Mouse (Mus musculus) limb, embryonic 10.5 days (tissue): ENCODE measurements around the gene Il17f. TPM values are rescaled to one million over a fixed set of nuclear protein-coding genes. Genes with fewer than 3 reads are reported as not detected.
"Not testable (repeated sequence)": the region's sequence is repeated elsewhere in the genome, so short reads cannot be mapped to it uniquely, and the experiment has no call there.

ENCODE experiments used
- DNase-seq: peaks from one replicate; pipeline ENCODE4 v3.0.0-alpha.2; 2017; ENCODE audit warnings: low spot score
- H3K27ac ChIP-seq: fragments of 300-500 bp; sonication (generic); 2 replicates; pipeline ENCODE4 v1.5.1; 2016; ENCODE audit warnings: mild to moderate bottlenecking
- H3K27me3 ChIP-seq: fragments of 300-500 bp; sonication (generic); 2 replicates; pipeline ENCODE4 v1.6.1; 2016; ENCODE audit warnings: low read depth, mild to moderate bottlenecking; ENCODE audit not compliant: poor library complexity, severe bottlenecking
- H3K36me3 ChIP-seq: fragments of 300-500 bp; sonication (generic); 2 replicates; pipeline ENCODE4 v1.6.1; 2016; ENCODE audit warnings: mild to moderate bottlenecking, moderate library complexity
- H3K4me1 ChIP-seq: fragments of 300-500 bp; sonication (generic); 2 replicates; pipeline ENCODE4 v1.6.1; 2016
- H3K4me3 ChIP-seq: fragments of 300-500 bp; sonication (generic); 2 replicates; pipeline ENCODE4 v1.5.1; 2016; ENCODE audit warnings: mild to moderate bottlenecking, moderate library complexity
- H3K9me3 ChIP-seq: fragments of 300-500 bp; sonication (generic); replicated peaks from 2 replicates; pipeline ENCODE4 v1.6.1; 2016; ENCODE audit warnings: mild to moderate bottlenecking
- WGBS: fragments of 180-500 bp; shearing (Covaris S2); methylation state at CpG from one replicate; pipeline ENCODE4 v1.1.7; 2016; 5-methylcytosine and 5-hydroxymethylcytosine counted together
- polyA plus RNA-seq: library from polyadenylated mRNA; unstranded; fragments of >200 nt; fragmentation: Nextera tagmentation; extraction: Ambion mirVana; gene quantifications from 2 replicates; pipeline ENCODE4 v1.2.1, GENCODE M21; 2016

The Il17f gene
- polyA plus RNA-seq, 1 experiment from 2014 or later = not detected

DNA sequence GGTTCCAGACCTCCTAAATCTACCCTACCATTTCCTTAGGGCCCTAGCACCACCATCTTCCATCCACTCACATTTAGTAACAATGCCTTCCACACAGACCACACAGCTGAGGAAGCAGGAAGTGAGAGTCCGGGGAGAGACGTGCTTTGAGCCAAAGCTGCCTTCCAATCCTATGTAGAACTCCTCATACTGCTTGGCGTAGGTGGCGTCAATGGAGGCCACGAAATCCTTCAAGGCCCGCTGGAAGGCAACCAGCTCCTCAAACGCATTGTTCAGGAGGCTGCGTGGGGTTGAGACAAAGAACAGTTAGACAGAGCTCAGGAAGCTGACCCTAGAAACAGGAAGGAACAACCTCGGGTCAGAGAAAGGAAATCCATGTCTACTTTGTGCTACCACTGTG lies 26.8 kb upstream of the Il17f start:
- no peaks in the 10 kb centered on the region for H3K9me3 ChIP-seq
- no peaks in the 10 kb centered on the region for H3K27me3 ChIP-seq
- H3K4me1 ChIP-seq = peaks cover 8% of the 10 kb centered on the region; the same call in 1 of the 2 replicates
- no peak overlapping the region for H3K4me3 ChIP-seq
- WGBS = 87% methylated on average over 9 of the region's 9 CpGs
- peaks cover 62% of the 10 kb centered on the region for H3K36me3 ChIP-seq
- no peak overlapping the region for H3K27ac ChIP-seq
- no peak for DNase-seq

DNA sequence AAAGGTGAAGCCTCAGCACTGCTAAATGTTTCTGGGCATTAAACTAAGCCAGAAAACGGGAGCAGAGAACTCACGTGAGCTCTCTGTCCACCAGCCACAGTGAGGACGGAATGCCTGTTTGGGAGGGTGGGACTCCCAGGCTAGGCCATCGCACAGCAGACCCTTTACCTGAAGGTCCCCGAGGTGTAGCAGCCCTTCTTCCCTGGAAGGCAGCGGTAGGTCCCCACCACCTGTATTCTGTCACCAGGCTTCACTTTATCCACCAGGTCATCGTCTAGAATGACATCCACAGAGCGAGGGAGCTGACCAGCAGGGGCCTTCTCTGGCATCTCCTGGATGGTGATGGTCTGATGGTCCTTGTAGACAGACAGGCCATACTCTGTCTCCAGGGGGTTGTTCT lies 24.1 kb upstream of the Il17f start:
- peaks cover 8% of the 10 kb centered on the region; the same call in 1 of the 2 replicates for H3K4me1 ChIP-seq
- no peak overlapping the region for H3K27ac ChIP-seq
- no peak for DNase-seq
- H3K27me3 ChIP-seq = no peaks in the 10 kb centered on the region
- no peaks in the 10 kb centered on the region for H3K9me3 ChIP-seq
- peaks cover 89% of the 10 kb centered on the region for H3K36me3 ChIP-seq
- 92% methylated on average over 8 of the region's 8 CpGs for WGBS
- no peak overlapping the region for H3K4me3 ChIP-seq

DNA sequence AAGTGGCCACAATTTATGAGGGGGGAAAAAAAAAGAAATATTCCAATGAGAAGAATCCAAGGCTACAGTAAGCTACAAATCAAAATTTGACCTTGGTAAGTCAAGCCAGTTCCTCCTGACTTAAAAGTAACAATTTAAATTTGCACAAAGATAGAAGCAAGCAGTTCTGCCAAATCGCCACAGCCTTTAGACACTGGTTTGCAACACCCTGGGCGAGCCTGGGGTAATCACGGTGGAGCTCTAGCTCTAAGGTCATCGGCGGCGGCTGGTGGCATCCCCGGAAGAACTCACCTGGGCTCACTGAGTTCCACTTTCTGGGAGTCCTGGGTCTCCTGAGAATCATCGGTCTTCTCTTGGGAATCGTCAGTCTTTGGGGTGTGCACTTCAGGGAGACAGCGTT lies 14.1 kb upstream of the Il17f start:
- no peak for DNase-seq
- WGBS = 94% methylated on average over 10 of the region's 10 CpGs
- Histone ChIP-seq H3K9me3 (no peaks in the 10 kb centered on the region), H3K36me3 (peaks cover 100% of the 10 kb centered on the region), H3K27ac (no peak overlapping the region), H3K4me3 (no peak overlapping the region), H3K27me3 (no peaks in the 10 kb centered on the region), H3K4me1 (no peaks in the 10 kb centered on the region)

DNA sequence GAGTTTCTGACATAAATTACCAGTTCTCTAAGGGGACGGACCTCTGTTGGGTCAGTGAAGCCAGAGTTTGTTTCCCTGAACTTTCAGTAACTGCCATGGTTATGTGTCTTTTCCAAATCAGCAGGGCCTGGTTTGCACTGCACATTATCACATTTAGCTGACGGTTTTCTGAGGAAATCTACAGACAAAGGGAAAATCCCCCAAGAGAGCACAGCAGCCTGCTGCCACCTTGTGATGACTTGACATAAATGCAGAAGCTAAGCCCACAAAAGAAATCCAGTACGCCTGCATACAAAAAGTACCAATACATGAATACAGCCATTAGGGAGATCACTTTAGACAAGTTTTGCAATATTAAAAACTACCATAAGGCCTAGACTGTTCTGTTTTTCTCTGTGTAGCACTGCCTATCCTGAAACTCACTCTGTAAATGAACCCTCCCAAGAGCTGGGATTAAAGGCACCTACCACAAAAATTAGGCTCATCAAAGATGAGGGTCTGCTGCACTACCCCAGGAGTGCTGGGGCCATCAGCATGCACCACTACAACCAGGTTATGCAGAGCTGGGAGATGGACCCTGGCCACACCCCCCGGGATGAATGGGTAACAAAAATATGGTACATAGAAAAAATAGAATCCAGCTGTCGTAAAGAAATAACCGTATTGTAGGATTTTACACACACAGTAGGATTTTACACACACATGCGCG lies 11.4 kb upstream of the Il17f start:
- WGBS = 93% methylated on average over 8 of the region's 8 CpGs
- DNase-seq = no peak
- Histone ChIP-seq H3K27ac (no peak overlapping the region), H3K4me1 (no peaks in the 10 kb centered on the region), H3K36me3 (peaks cover 90% of the 10 kb centered on the region), H3K4me3 (no peak overlapping the region), H3K27me3 (no peaks in the 10 kb centered on the region), H3K9me3 (no peaks in the 10 kb centered on the region)

DNA sequence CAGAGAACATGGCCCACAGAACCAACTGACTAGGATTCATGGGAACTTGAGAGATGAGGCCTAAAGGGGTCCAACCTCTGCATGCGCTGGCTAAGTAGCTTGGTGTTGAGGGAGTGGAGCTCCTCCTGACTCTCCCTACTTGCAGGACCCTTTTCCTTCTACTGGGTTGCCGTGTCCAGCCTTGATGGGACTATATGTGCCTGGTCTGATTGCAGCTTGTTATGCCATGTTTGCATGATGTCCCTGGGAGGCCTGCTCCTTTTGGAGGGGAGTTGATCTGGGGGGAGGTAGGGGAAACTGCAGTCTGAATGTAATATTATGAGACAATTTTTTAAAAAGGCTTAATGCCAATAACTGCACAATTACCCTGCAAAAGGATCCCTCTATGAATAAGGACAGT lies 10.9 kb upstream of the Il17f start:
- H3K4me1 ChIP-seq = no peaks in the 10 kb centered on the region
- 89% methylated on average over 2 of the region's 2 CpGs for WGBS
- H3K4me3 ChIP-seq = no peak overlapping the region
- no peak overlapping the region for H3K27ac ChIP-seq
- H3K27me3 ChIP-seq = no peaks in the 10 kb centered on the region
- no peak for DNase-seq
- H3K9me3 ChIP-seq = no peaks in the 10 kb centered on the region
- peaks cover 85% of the 10 kb centered on the region for H3K36me3 ChIP-seq

DNA sequence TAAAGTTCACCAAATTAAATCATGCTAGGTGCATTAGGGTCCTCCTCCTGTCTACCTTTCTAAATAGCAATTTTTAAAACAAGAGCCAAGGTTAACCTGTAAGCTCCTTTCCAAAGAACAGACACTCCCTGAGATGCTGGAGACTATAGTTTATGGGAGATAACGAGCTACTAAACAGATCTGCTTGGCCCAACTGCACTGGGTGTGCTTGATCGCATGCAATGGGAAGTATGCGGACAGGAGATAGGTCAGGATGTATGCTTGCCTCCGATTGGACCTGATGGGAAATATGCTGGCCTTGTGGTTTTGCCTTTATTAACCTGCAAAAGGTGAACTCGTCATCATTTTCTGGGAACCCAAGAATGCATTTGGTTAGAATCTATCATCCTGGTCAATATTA lies 4.8 kb upstream of the Il17f start:
- 92% methylated on average over 5 of the region's 5 CpGs for WGBS
- Histone ChIP-seq H3K27ac (no peak overlapping the region), H3K27me3 (no peaks in the 10 kb centered on the region), H3K36me3 (peaks cover 24% of the 10 kb centered on the region), H3K4me1 (peaks cover 7% of the 10 kb centered on the region; the same call in 1 of the 2 replicates), H3K9me3 (no peaks in the 10 kb centered on the region), H3K4me3 (no peak overlapping the region)
- no peak for DNase-seq

DNA sequence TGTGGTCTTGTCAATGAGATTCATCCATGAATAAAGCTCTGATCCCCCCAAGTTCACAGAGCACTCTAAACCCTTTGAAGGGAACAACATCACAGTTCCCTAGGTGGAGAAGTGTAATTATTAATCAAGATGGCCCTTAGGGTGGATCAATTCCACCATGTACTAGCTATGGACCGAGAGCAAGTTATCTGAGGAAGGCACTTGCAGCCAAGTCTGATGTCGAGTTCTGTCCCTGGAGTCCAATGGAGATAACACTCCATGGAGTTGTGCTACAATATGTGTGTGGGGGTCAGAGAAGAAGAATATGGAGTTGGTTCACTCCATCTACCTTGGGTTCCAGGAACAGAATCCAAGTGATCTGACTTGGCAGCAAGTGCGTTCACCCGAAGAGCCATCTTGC lies 4.3 kb upstream of the Il17f start:
- Histone ChIP-seq H3K4me3 (no peak overlapping the region), H3K9me3 (no peaks in the 10 kb centered on the region), H3K27me3 (no peaks in the 10 kb centered on the region), H3K4me1 (peaks cover 7% of the 10 kb centered on the region; the same call in 1 of the 2 replicates), H3K27ac (no peak overlapping the region), H3K36me3 (peaks cover 19% of the 10 kb centered on the region)
- DNase-seq = no peak
- 96% methylated on average over 4 of the region's 4 CpGs for WGBS

DNA sequence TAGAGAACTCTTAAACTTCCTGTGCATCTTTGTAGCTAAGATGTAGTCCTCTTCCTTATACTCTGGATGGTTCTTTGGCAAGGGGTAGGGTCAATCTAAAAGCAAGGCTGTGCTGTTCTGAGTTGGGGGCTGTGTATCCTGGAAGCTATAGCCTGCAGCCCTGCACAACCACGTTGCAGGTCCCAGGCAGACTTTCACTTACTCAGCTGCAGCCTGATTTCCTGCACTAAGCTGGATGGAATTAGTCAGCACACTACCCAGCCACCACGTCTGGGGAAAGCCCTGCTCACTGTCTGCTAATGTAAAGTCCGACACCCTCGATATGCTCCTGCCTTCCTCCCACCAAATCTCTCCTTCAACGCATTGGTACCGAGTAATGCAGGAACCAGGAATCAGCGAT lies 997 bp upstream of the Il17f start:
- Histone ChIP-seq H3K36me3 (no peaks in the 10 kb centered on the region), H3K27ac (no peak overlapping the region), H3K4me3 (no peak overlapping the region), H3K9me3 (no peaks in the 10 kb centered on the region), H3K4me1 (peaks cover 7% of the 10 kb centered on the region; the same call in 1 of the 2 replicates), H3K27me3 (no peaks in the 10 kb centered on the region)
- 75% methylated on average over 7 of the region's 7 CpGs for WGBS
- no peak for DNase-seq

DNA sequence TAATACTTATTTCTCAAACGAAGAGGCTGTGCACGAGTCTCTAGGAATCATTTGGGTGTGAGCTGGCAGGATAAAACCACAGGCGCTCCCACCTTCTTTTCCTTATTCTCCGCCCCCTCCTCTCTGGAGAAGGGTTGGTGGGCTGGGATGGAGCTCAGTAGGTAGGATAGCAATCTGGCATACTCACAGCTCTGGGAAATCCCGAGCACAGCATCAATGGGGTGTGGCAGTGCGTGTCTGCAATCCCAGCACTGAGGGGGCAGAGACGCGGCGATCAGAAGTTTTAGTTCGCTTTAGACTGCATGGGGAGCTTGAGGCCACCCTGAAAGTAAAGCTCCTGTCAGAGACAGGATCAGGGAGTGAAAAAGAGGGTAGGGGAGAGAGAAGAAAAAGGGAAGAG lies 2.0 kb downstream of the Il17f start:
- Histone ChIP-seq H3K9me3 (no peaks in the 10 kb centered on the region), H3K27me3 (no peaks in the 10 kb centered on the region), H3K36me3 (no peaks in the 10 kb centered on the region), H3K27ac (no peak overlapping the region), H3K4me3 (no peak overlapping the region), H3K4me1 (peaks cover 7% of the 10 kb centered on the region; the same call in 1 of the 2 replicates)
- DNase-seq = no peak
- WGBS = 43% methylated on average over 10 of the region's 10 CpGs

DNA sequence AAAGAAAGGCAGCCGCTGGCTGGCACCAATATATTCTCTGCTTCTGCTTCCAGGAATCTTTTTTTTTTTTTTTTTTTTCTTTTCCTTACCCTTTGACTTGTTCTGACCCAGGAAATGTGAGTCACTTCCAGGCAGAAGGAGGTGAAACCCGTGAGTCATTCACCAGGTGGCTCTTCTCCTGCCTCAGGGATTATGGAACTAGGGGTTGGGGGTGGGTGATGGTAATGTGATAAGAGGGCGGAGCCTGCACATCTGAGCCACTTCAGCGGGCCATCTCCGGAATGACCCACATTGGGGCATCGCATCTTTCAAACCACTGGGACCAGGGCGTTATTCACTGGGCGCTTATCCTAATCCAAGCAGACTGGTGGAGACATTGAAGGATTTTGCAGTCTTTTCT lies 3.4 kb downstream of the Il17f start:
- no peak for DNase-seq
- Histone ChIP-seq H3K9me3 (no peaks in the 10 kb centered on the region), H3K27me3 (no peaks in the 10 kb centered on the region), H3K4me3 (no peak overlapping the region), H3K27ac (no peak overlapping the region), H3K36me3 (no peaks in the 10 kb centered on the region), H3K4me1 (peaks cover 7% of the 10 kb centered on the region; the same call in 1 of the 2 replicates)
- 44% methylated on average over 8 of the region's 8 CpGs for WGBS

DNA sequence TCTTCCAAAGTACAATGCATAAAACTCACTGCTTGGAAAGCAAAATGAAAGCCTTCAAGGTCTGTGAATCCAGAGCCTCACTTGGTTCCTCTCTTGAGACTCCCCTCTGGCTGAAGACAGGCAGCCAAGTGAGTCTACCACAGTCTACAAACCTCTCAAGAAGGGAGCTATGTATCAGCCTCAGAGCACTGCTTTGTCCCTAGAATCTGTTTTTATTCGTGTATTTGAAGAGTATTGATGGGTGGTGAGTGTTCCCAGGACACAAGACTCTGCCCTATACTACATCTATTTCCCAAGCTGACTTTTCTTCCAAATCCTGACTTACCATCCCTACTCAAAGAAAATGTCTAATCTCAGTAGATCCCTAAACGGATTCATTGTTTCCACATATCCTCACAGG lies 12.1 kb downstream of the Il17f start:
- no peak overlapping the region for H3K27ac ChIP-seq
- WGBS = 81% methylated on average over 2 of the region's 2 CpGs
- no peaks in the 10 kb centered on the region for H3K4me1 ChIP-seq
- H3K9me3 ChIP-seq = no peaks in the 10 kb centered on the region
- H3K27me3 ChIP-seq = no peaks in the 10 kb centered on the region
- no peak for DNase-seq
- no peaks in the 10 kb centered on the region for H3K36me3 ChIP-seq
- H3K4me3 ChIP-seq = no peak overlapping the region

DNA sequence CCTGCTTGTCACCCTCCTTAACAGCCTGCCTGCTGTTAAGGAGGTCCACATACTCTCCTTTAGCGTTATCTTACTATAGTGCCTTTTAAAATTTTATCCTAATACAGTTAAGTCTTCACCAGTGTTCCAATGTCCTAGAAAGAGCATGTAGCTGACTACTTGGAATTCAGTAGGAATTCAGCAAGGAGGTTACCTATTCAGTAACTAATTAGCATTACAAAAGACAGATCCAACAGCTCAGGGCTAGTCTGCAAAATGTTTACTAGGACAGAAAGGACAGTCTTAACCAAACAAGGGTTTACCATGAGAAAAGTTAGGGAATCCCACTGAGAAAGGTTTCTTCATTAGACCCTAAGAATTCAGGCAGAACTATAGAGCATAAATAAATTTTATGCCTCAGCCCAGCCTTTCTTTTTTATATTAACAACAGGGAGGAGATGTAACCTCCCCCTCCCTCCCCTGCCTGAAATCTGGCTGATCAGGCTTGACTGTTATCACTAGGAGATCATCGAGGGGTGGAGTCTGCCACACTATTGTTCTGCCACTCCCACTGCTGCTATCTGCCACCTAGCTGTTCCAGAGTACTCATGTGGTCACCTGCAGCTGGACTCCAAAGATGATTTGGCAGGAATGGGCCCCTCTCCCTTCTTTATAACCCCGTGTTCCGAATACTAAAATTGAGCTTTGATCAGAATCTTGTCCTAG lies 16.2 kb downstream of the Il17f start:
- not testable (repeated sequence) for H3K4me1 ChIP-seq, H3K36me3 ChIP-seq, H3K27me3 ChIP-seq, DNase-seq, H3K27ac ChIP-seq, H3K9me3 ChIP-seq, H3K4me3 ChIP-seq
- WGBS = 90% methylated on average over 4 of the region's 4 CpGs

DNA sequence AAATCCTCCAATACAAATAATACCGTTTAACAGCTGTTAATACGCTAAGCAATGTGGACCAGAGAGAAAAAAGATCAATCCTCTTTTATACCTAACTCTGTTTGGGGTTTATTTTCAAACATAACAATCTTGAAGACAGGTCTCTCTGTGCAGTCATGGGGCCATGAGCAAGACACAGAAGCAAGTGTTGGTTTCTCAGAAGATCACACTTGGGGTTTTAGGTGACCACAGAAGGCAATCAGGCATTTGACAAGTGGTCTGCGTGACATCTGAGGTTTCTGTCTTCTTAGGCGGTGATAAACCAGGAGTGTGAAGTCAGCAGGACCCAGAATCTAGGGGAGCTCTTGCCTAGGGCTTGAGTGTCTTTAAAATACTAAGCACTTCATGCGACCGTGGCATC lies 23.9 kb downstream of the Il17f start:
- WGBS = 79% methylated on average over 6 of the region's 6 CpGs
- Histone ChIP-seq H3K27me3 (no peaks in the 10 kb centered on the region), H3K9me3 (no peaks in the 10 kb centered on the region), H3K4me1 (no peaks in the 10 kb centered on the region), H3K4me3 (no peak overlapping the region), H3K36me3 (no peaks in the 10 kb centered on the region), H3K27ac (no peak overlapping the region)
- DNase-seq = no peak
